Mouse (Mus musculus) olfactory bulb, adult 2 months (tissue): Measurements from ENCODE around the gene Nlrx1.

Experiments used
- CTCF ChIP-seq: fragments of 200-500 bp; IDR thresholded peaks from 2 replicates; pipeline ENCODE4 v1.5.1; 2012; ENCODE audit warnings: low read depth, mild to moderate bottlenecking, low read length, moderate library complexity; ENCODE audit not compliant: insufficient read depth
- POLR2A ChIP-seq: fragments of 200-500 bp; IDR thresholded peaks from 2 replicates; pipeline ENCODE4 v1.6.1; 2012; ENCODE audit warnings: mild to moderate bottlenecking, low read depth, low read length, moderate library complexity; ENCODE audit not compliant: insufficient read depth

- TF ChIP-seq CTCF (no peak), POLR2A (no peak)
These were observed 49.1 kb upstream of the Nlrx1 start for GRCm38 (mm10) chr9:44317452-44317851.
